Mouse (Mus musculus): ENCODE results near the gene Tmc4.

GRCm38 (mm10) chr7:3629030-3629429 lies 48.3 kb downstream of the Tmc4 start:
- no peak for TF ChIP-seq CTCF (IDR thresholded peaks at IDR 0.05; ENCODE audit: control insufficient read depth, insufficient read depth, insufficient replicate concordance, low read depth, low read length)
- no peak; the same call in 1 of the 2 replicates for TF ChIP-seq POLR2A (IDR thresholded peaks at IDR 0.05; ENCODE audit: control insufficient read depth, low read depth, low read length)

All from testis, adult 2 months (tissue).